Mouse (Mus musculus) erythroblast, embryonic 14.5 days (primary cell): ENCODE data around the gene Tmc7.

ENCODE experiments used
- GATA1 ChIP-seq: IDR thresholded peaks from 2 replicates; pipeline ENCODE4 v1.6.1; 2012; ENCODE audit warnings: low read length, inconsistent platforms, mixed read lengths
- TAL1 ChIP-seq: IDR thresholded peaks from 3 replicates; pipeline ENCODE4 v1.6.1; 2012; ENCODE audit warnings: low read length, inconsistent platforms, mixed read lengths

GRCm38 (mm10) chr7:118594611-118595010, 10.1 kb upstream of the Tmc7 start:
- TF ChIP-seq TAL1 (no peak), GATA1 (no peak)
